In the genomic region with DNA sequence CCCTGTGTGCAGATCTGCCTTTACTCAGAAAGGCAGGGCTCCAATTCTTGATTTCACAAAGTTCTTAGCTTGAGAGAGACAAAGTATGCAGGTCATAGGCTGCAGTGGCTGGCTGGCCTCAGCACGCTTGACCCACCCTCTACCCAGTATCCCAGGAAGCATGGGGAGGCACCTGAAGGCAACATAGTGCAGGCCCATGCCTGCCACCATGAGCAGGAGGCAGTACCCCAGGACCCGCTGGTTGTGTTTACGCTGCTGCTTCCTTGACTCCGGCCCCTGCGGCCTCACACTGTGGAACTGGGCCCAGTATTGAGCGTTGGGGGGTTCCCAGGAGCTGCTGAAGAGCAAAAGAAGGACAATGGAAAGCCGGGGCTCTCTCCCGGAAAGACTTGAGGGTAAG, we compare ENCODE assay signal across 27 mouse cellular contexts. TPM values are rescaled to one million over a fixed set of nuclear protein-coding genes. Genes with fewer than 3 reads are reported as not detected.
A peak's percentile ranks its signal among the peaks of the same experiment; 100 is the strongest.
DNase-seq lines count a peak whose midpoint lies in the region; ATAC-seq lines count a peak whose summit lies in the region.
"Had no signal": no experiment of that assay in that cellular context is flagged by ENCODE, and none has a peak within 500 bp of the region (broad histone marks: within the 10 kb centered on the region; RNA-seq: fewer than 3 reads in every experiment).

No protein-coding gene starts in this region.

- H3K27ac ChIP-seq in embryonic facial prominence, embryonic 11.5 days (replicated peaks; ENCODE audit: low read depth, low read length) = no peak overlapping the region
- H3K27ac ChIP-seq: embryonic facial prominence, embryonic 13.5 days; forebrain, embryonic 12.5 days; hindbrain, embryonic 10.5 days; hindbrain, embryonic 15.5 days; limb, embryonic 13.5 days; midbrain, embryonic 12.5 days; neural tube, embryonic 13.5 days had no signal

- no peaks in the 10 kb centered on the region for H3K27me3 ChIP-seq in embryonic facial prominence, embryonic 11.5 days (ENCODE audit: control insufficient read depth, insufficient read depth, low read length)
- H3K27me3 ChIP-seq: embryonic facial prominence, embryonic 13.5 days; forebrain, embryonic 12.5 days; hindbrain, embryonic 15.5 days; limb, embryonic 13.5 days; megakaryocyte, embryonic 14.5 days; midbrain, embryonic 12.5 days; neural tube, embryonic 13.5 days had no signal

- peaks cover 4% of the 10 kb centered on the region; the same call in 1 of the 2 replicates for H3K4me1 ChIP-seq in embryonic facial prominence, embryonic 11.5 days (ENCODE audit: control insufficient read depth, insufficient read depth, low read length)

- H3K4me2 ChIP-seq in embryonic facial prominence, embryonic 11.5 days (ENCODE audit: low read depth, low read length) = no peak overlapping the region
- H3K4me2 ChIP-seq: embryonic facial prominence, embryonic 13.5 days; forebrain, embryonic 12.5 days; hindbrain, embryonic 15.5 days; limb, embryonic 13.5 days; liver, embryonic 11.5 days; midbrain, embryonic 12.5 days; neural tube, embryonic 13.5 days had no signal

- ATAC-seq in embryonic facial prominence, embryonic 11.5 days (replicated peaks; ENCODE audit: insufficient number of reproducible peaks, low FRiP score, low TSS enrichment, low read depth) = no peak
- ATAC-seq: activated CD4-positive, CD25-positive, alpha-beta regulatory T cell, adult 4 months; forebrain, postnatal 0 days; inflammation-experienced regulatory T-cells, adult 6 months had no signal

- no peak overlapping the region for H3K9ac ChIP-seq in embryonic facial prominence, embryonic 11.5 days (replicated peaks; ENCODE audit: low read length)
- H3K9ac ChIP-seq: embryonic facial prominence, embryonic 13.5 days; forebrain, embryonic 12.5 days; forebrain, postnatal 0 days; hindbrain, embryonic 15.5 days; limb, embryonic 13.5 days; midbrain, embryonic 12.5 days; neural tube, embryonic 13.5 days had no signal

- H3K4me3 ChIP-seq in embryonic facial prominence, embryonic 11.5 days (ENCODE audit: low read depth, low read length) = 0 out of 2 replicates have a peak overlapping the region, but pooled peaks have one; percentile 3
- H3K4me3 ChIP-seq: embryonic facial prominence, embryonic 13.5 days; forebrain, embryonic 12.5 days; hindbrain, embryonic 10.5 days; hindbrain, embryonic 15.5 days; limb, embryonic 13.5 days; megakaryocyte, embryonic 14.5 days; midbrain, embryonic 12.5 days; neural tube, embryonic 13.5 days had no signal

- no peaks in the 10 kb centered on the region for H3K9me3 ChIP-seq in embryonic facial prominence, embryonic 11.5 days (replicated peaks; ENCODE audit: control insufficient read depth, low read length)
- H3K9me3 ChIP-seq: embryonic facial prominence, embryonic 13.5 days; forebrain, embryonic 12.5 days; hindbrain, embryonic 10.5 days; hindbrain, embryonic 15.5 days; limb, embryonic 13.5 days; megakaryocyte, embryonic 14.5 days; midbrain, embryonic 12.5 days; neural tube, embryonic 13.5 days had no signal

- WGBS in embryonic facial prominence, embryonic 11.5 days = 84% methylated on average over 8 of the region's 8 CpGs

- peak; percentile 38 for DNase-seq in cerebellum, adult 11 months
- no peak for DNase-seq in cerebellum, postnatal 4 days (ENCODE audit: low spot score in 2 of 2)
- peak; percentile 23 for DNase-seq in kidney, adult 9 months
- no peak for DNase-seq in kidney, adult 8-10 months
- peak; percentile 7 for DNase-seq in thymus, postnatal 14 days
- DNase-seq in thymus, postnatal 4 days = no peak
- DNase-seq in embryonic facial prominence, embryonic 11.5 days (ENCODE audit: low spot score) = no peak
- DNase-seq in ovary, postnatal 36 days (ENCODE audit: low spot score) = no peak
- DNase-seq: B cell, adult 2 months; cerebellum, adult 18-20 months; forebrain, postnatal 0 days; heart, postnatal 14 days; kidney, adult 2 months; lung, postnatal 4 days; thymus, adult 18-20 months; thymus, postnatal 36 days had no signal

- H3K36me3 ChIP-seq in embryonic facial prominence, embryonic 11.5 days (replicated peaks; ENCODE audit: control insufficient read depth, insufficient read depth, low read depth, low read length) = no peaks in the 10 kb centered on the region
- H3K36me3 ChIP-seq: hindbrain, embryonic 15.5 days had no signal

RNA-seq across cellular contexts. Expression of gene Vegfb, which starts 1.8 kb away (rescaled TPM):
- 26.7 and 30.5 TPM in 2 replicates for polyA plus RNA-seq in embryonic facial prominence, embryonic 11.5 days (2014; fragmentation: Nextera tagmentation; extraction: Ambion mirVana)

RNA-seq across cellular contexts. Expression of gene Dnajc4, which starts 3.1 kb away (rescaled TPM):
- 16.1 and 18.0 TPM in 2 replicates for polyA plus RNA-seq in embryonic facial prominence, embryonic 11.5 days (2014; fragmentation: Nextera tagmentation; extraction: Ambion mirVana)

RNA-seq across cellular contexts. Expression of gene Nudt22, which starts 6.7 kb away (rescaled TPM):
- polyA plus RNA-seq in embryonic facial prominence, embryonic 11.5 days (2014; fragmentation: Nextera tagmentation; extraction: Ambion mirVana) = 19.5 and 19.6 TPM in 2 replicates

RNA-seq across cellular contexts. Expression of gene Trpt1, which starts 6.7 kb away (rescaled TPM):
- polyA plus RNA-seq in embryonic facial prominence, embryonic 11.5 days (2014; fragmentation: Nextera tagmentation; extraction: Ambion mirVana) = 8.0 and 11.7 TPM in 2 replicates

RNA-seq across cellular contexts. Expression of gene Fkbp2, which starts 8.9 kb away (rescaled TPM):
- 65.1 and 65.2 TPM in 2 replicates for polyA plus RNA-seq in embryonic facial prominence, embryonic 11.5 days (2014; fragmentation: Nextera tagmentation; extraction: Ambion mirVana)

Comparison
In these comparisons a context has a peak if more than half of its experiments do, and no peak if none do; other contexts are left out.
1. DNase-seq: peak in cerebellum, adult 11 months (single experiment), kidney, adult 9 months (single experiment) and thymus, postnatal 14 days (single experiment); none in cerebellum, postnatal 4 days (0 of 2), kidney, adult 8-10 months (0 of 2), thymus, postnatal 4 days (single experiment), embryonic facial prominence, embryonic 11.5 days (single experiment) and ovary, postnatal 36 days (single experiment).